Mouse (Mus musculus) lung, postnatal 0 days (tissue): ENCODE measurements around the gene Trmt112.

Source experiments
- CTCF ChIP-seq: IDR thresholded peaks from 2 replicates; pipeline ENCODE4 v1.5.1; 2016; ENCODE audit warnings: antibody characterized with exemption, mild to moderate bottlenecking
- EP300 ChIP-seq: IDR thresholded peaks from 2 replicates; pipeline ENCODE4 v1.6.1; 2016; ENCODE audit warnings: antibody characterized with exemption, mild to moderate bottlenecking, control low read depth

DNA sequence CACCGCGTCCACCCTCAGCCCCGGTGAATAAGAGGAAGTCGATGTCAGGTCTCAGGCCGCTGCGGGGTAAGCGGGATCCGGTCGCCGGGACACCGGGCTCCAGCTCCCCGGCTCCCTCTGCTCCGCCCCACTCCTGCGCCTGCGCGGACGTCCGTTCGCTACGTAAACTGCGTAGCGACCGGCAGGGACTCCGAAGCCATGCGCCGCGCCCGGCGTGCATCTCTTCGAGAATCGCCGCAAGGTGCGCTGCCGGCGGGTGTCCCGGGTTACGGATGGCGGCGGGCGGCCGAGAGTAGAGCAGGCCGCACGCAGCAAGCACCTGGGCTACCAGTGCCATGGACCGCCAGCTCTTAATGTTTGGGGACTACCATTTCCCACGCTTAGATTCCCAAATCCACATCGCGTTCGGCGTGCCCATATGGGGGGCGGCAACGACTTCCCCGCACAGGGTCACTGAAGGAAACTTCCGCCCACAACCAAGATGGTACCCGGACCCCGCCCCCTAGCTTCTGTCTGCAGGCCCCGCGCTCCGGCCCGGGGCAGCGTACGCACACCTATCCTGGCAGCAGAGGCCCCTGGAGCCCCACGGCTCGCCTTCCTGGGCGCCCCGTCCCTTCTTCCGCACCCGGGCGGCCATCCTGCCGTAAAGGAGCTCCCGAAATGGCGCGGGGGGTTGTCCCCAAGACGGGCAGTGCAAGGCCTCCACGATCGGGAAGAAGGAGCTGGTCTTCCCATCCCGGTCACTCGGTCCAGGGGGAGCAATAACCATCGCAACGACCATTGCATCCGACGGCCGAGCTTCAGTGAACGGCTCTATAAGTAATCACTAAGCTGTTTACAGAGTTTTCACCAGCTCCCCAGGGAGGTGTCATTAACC, 32.1 kb downstream of the Trmt112 start, which contains the start of gene Bad:
- TF ChIP-seq CTCF: peak; percentile 2
- TF ChIP-seq EP300: peak; percentile 86
